Mouse (Mus musculus) heart, embryonic 15.5 days (tissue): ENCODE data around the gene Ssh2. TPM values are rescaled to one million over a fixed set of nuclear protein-coding genes. Genes with fewer than 3 reads are reported as not detected.

ENCODE experiments used
- ATAC-seq: fragments of 200-750 bp; cut with Nextera tagmentation; replicated peaks from 2 replicates; pipeline ENCODE4 v1.8.0; 2017; ENCODE audit warnings: low read depth, moderate TSS enrichment; ENCODE audit not compliant: insufficient number of reproducible peaks, insufficient read depth, low FRiP score
- H3K27ac ChIP-seq: fragments of 300-500 bp; sonication (generic); 2 replicates; pipeline ENCODE4 v1.5.1; 2015; ENCODE audit warnings: mild to moderate bottlenecking, inconsistent platforms
- H3K27me3 ChIP-seq: fragments of 300-500 bp; sonication (generic); 2 replicates; pipeline ENCODE4 v1.6.1; 2015; ENCODE audit warnings: inconsistent platforms
- H3K36me3 ChIP-seq: fragments of 300-500 bp; sonication (generic); 2 replicates; pipeline ENCODE4 v1.6.1; 2015; ENCODE audit warnings: mild to moderate bottlenecking, inconsistent platforms
- H3K4me1 ChIP-seq: fragments of 300-500 bp; sonication (generic); replicated peaks from 2 replicates; pipeline ENCODE4 v1.6.1; 2015; ENCODE audit warnings: inconsistent platforms
- H3K4me2 ChIP-seq: fragments of 300-500 bp; sonication (generic); 2 replicates; pipeline ENCODE4 v1.6.1; 2015; ENCODE audit warnings: inconsistent platforms, mild to moderate bottlenecking, moderate library complexity
- H3K4me3 ChIP-seq: fragments of 300-500 bp; sonication (generic); 2 replicates; pipeline ENCODE4 v1.5.1; 2015; ENCODE audit warnings: mild to moderate bottlenecking, inconsistent platforms
- H3K9ac ChIP-seq: fragments of 300-500 bp; sonication (generic); 2 replicates; pipeline ENCODE4 v1.6.1; 2015; ENCODE audit warnings: mild to moderate bottlenecking, inconsistent platforms
- H3K9me3 ChIP-seq: fragments of 300-500 bp; sonication (generic); replicated peaks from 2 replicates; pipeline ENCODE4 v1.6.1; 2016; ENCODE audit warnings: inconsistent platforms
- WGBS: fragments of 180-500 bp; shearing (Covaris S2); methylation state at CpG from one replicate; pipeline ENCODE4 v1.1.7; 2015; ENCODE audit warnings: mixed read lengths; 5-methylcytosine and 5-hydroxymethylcytosine counted together
- polyA plus RNA-seq: library from polyadenylated mRNA; unstranded; fragments of >200 nt; fragmentation: Nextera tagmentation; extraction: Ambion mirVana; gene quantifications from 2 replicates; pipeline ENCODE4 v1.2.1, GENCODE M21; 2015

The Ssh2 gene
- polyA plus RNA-seq, 1 experiment from 2014 or later = 22.0 TPM

- Histone ChIP-seq H3K4me2 (no peak overlapping the region), H3K36me3 (peaks cover 30% of the 10 kb centered on the region), H3K27ac (peak overlapping the region; percentile 53; the same call in 1 of the 2 replicates), H3K27me3 (no peaks in the 10 kb centered on the region), H3K4me3 (no peak overlapping the region), H3K4me1 (peaks cover 43% of the 10 kb centered on the region), H3K9ac (no peak overlapping the region), H3K9me3 (no peaks in the 10 kb centered on the region)
- peak; percentile 75; the same call in 1 of the 2 replicates for ATAC-seq
- 23% methylated on average over 6 of the region's 6 CpGs for WGBS
Measured at GRCm38 (mm10) chr11:77446628-77447041, 230.5 kb downstream of the Ssh2 start.

- Histone ChIP-seq H3K27ac (no peak overlapping the region), H3K36me3 (peaks cover 38% of the 10 kb centered on the region), H3K27me3 (no peaks in the 10 kb centered on the region), H3K4me3 (no peak overlapping the region), H3K9ac (no peak overlapping the region), H3K9me3 (no peaks in the 10 kb centered on the region), H3K4me1 (peaks cover 22% of the 10 kb centered on the region), H3K4me2 (no peak overlapping the region)
- WGBS = 83% methylated on average over 7 of the region's 7 CpGs
- ATAC-seq = no peak
Measured at GRCm38 (mm10) chr11:77449224-77449623, 233.1 kb downstream of the Ssh2 start.

- WGBS = 68% methylated on average over 2 of the region's 2 CpGs
- Histone ChIP-seq H3K4me2 (no peak overlapping the region), H3K4me1 (peaks cover 14% of the 10 kb centered on the region), H3K36me3 (peaks cover 55% of the 10 kb centered on the region), H3K27me3 (no peaks in the 10 kb centered on the region), H3K9ac (no peak overlapping the region), H3K9me3 (no peaks in the 10 kb centered on the region), H3K27ac (0 out of 2 replicates have a peak overlapping the region, but pooled peaks have one; percentile 10), H3K4me3 (no peak overlapping the region)
- no peak for ATAC-seq
Measured at GRCm38 (mm10) chr11:77451670-77452069, 235.6 kb downstream of the Ssh2 start.

GRCm38 (mm10) chr11:77453388-77453787 is 237.3 kb downstream of the Ssh2 start:
- no peak for ATAC-seq
- no peaks in the 10 kb centered on the region for H3K27me3 ChIP-seq
- H3K4me1 ChIP-seq = peaks cover 16% of the 10 kb centered on the region
- H3K9ac ChIP-seq = no peak overlapping the region
- H3K27ac ChIP-seq = no peak overlapping the region
- H3K4me3 ChIP-seq = no peak overlapping the region
- peaks cover 59% of the 10 kb centered on the region for H3K36me3 ChIP-seq
- no peak overlapping the region for H3K4me2 ChIP-seq
- WGBS = 86% methylated on average over 2 of the region's 2 CpGs
- no peaks in the 10 kb centered on the region for H3K9me3 ChIP-seq

GRCm38 (mm10) chr11:77455770-77456510 is 239.9 kb downstream of the Ssh2 start:
- ATAC-seq = no peak
- H3K27ac ChIP-seq = peak overlapping the region; percentile 52
- WGBS = 78% methylated on average over 9 of the region's 9 CpGs
- no peak overlapping the region for H3K9ac ChIP-seq
- H3K4me1 ChIP-seq = peaks cover 16% of the 10 kb centered on the region
- H3K27me3 ChIP-seq = no peaks in the 10 kb centered on the region
- H3K4me2 ChIP-seq = no peak overlapping the region
- no peaks in the 10 kb centered on the region for H3K9me3 ChIP-seq
- H3K4me3 ChIP-seq = no peak overlapping the region
- H3K36me3 ChIP-seq = peaks cover 38% of the 10 kb centered on the region

GRCm38 (mm10) chr11:77456866-77457265 is 240.8 kb downstream of the Ssh2 start:
- H3K36me3 ChIP-seq = peaks cover 37% of the 10 kb centered on the region
- peak; percentile 70; the same call in 1 of the 2 replicates for ATAC-seq
- 22% methylated on average over 6 of the region's 6 CpGs for WGBS

GRCm38 (mm10) chr11:77461856-77462255 is 245.8 kb downstream of the Ssh2 start:
- Histone ChIP-seq H3K27me3 (peaks cover 10% of the 10 kb centered on the region; the same call in 1 of the 2 replicates), H3K4me1 (peaks cover 45% of the 10 kb centered on the region), H3K9ac (peak overlapping the region; percentile 68), H3K27ac (peak overlapping the region; percentile 94), H3K4me3 (peak overlapping the region; percentile 65), H3K9me3 (no peaks in the 10 kb centered on the region), H3K4me2 (peak overlapping the region; percentile 88), H3K36me3 (peaks cover 5% of the 10 kb centered on the region; the same call in 1 of the 2 replicates)
- 3% methylated on average over 6 of the region's 6 CpGs for WGBS
- no peak for ATAC-seq

More at GRCm38 (mm10) chr11:77456866-77457265, 240.8 kb downstream of the Ssh2 start:
- peaks cover 16% of the 10 kb centered on the region for H3K4me1 ChIP-seq
- H3K9ac ChIP-seq = no peak overlapping the region
- no peaks in the 10 kb centered on the region for H3K9me3 ChIP-seq
- H3K27ac ChIP-seq = peak overlapping the region; percentile 58
- H3K4me3 ChIP-seq = no peak overlapping the region
- no peaks in the 10 kb centered on the region for H3K27me3 ChIP-seq
- no peak overlapping the region for H3K4me2 ChIP-seq

GRCm38 (mm10) chr11:77462283-77463100 is 246.4 kb downstream of the Ssh2 start, which contains the start of gene Coro6:
Coro6 (plus strand) TSS chr11:77462411.
- peaks cover 4% of the 10 kb centered on the region; the same call in 1 of the 2 replicates for H3K36me3 ChIP-seq
- peak within 1 kb of the TSS; percentile 68 for H3K9ac ChIP-seq
- under 1% methylated on average over 73 of the region's 73 CpGs for WGBS
- H3K27me3 ChIP-seq = peaks cover 10% of the 10 kb centered on the region
- peak; percentile 80 for ATAC-seq
- H3K4me3 ChIP-seq = peak within 1 kb of the TSS; percentile 65
- H3K4me1 ChIP-seq = peaks cover 48% of the 10 kb centered on the region
- H3K4me2 ChIP-seq = peak within 1 kb of the TSS; percentile 88
- peak within 1 kb of the TSS; percentile 94 for H3K27ac ChIP-seq
- H3K9me3 ChIP-seq = no peaks in the 10 kb centered on the region

- Histone ChIP-seq H3K36me3 (no peaks in the 10 kb centered on the region), H3K9me3 (no peaks in the 10 kb centered on the region), H3K4me2 (peak overlapping the region; percentile 88), H3K9ac (peak overlapping the region; percentile 68), H3K4me1 (peaks cover 51% of the 10 kb centered on the region), H3K4me3 (peak overlapping the region; percentile 65), H3K27ac (peak overlapping the region; percentile 94), H3K27me3 (peaks cover 10% of the 10 kb centered on the region)
- ATAC-seq = no peak
- WGBS = 28% methylated on average over 8 of the region's 8 CpGs
Measured at GRCm38 (mm10) chr11:77463101-77463445, 247.0 kb downstream of the Ssh2 start.

- Histone ChIP-seq H3K27ac (peak overlapping the region; percentile 94), H3K9ac (peak overlapping the region; percentile 68; the same call in 1 of the 2 replicates), H3K4me2 (peak overlapping the region; percentile 88), H3K27me3 (peaks cover 10% of the 10 kb centered on the region), H3K4me1 (peaks cover 51% of the 10 kb centered on the region), H3K4me3 (peak overlapping the region; percentile 65), H3K9me3 (no peaks in the 10 kb centered on the region), H3K36me3 (no peaks in the 10 kb centered on the region)
- ATAC-seq = no peak
- 60% methylated on average over 10 of the region's 10 CpGs for WGBS
Measured at GRCm38 (mm10) chr11:77463786-77464185, 247.7 kb downstream of the Ssh2 start.

- ATAC-seq = peak; percentile 45; the same call in 1 of the 2 replicates
- H3K4me2 ChIP-seq = peak overlapping the region; percentile 23
Measured at GRCm38 (mm10) chr11:77464684-77465083, 248.6 kb downstream of the Ssh2 start.

More at GRCm38 (mm10) chr11:77464684-77465083, 248.6 kb downstream of the Ssh2 start:
- Histone ChIP-seq H3K36me3 (peaks cover 8% of the 10 kb centered on the region; the same call in 1 of the 2 replicates), H3K9ac (0 out of 2 replicates have a peak overlapping the region, but pooled peaks have one; percentile 5), H3K27me3 (peaks cover 10% of the 10 kb centered on the region), H3K4me3 (no peak overlapping the region), H3K4me1 (peaks cover 51% of the 10 kb centered on the region), H3K27ac (peak overlapping the region; percentile 94), H3K9me3 (no peaks in the 10 kb centered on the region)
- 32% methylated on average over 4 of the region's 4 CpGs for WGBS
